Mouse (Mus musculus) megakaryocyte, embryonic 14.5 days (primary cell): Measurements from ENCODE around the gene Rac2.

Experiments used
- FLI1 ChIP-seq: IDR thresholded peaks from 2 replicates; pipeline ENCODE4 v1.6.1; 2012; ENCODE audit warnings: low read length, inconsistent platforms, mixed read lengths
- GATA1 ChIP-seq: IDR thresholded peaks from 3 replicates; pipeline ENCODE4 v1.6.1; 2012; ENCODE audit warnings: mixed read lengths, low read length, inconsistent platforms, borderline replicate concordance

DNA sequence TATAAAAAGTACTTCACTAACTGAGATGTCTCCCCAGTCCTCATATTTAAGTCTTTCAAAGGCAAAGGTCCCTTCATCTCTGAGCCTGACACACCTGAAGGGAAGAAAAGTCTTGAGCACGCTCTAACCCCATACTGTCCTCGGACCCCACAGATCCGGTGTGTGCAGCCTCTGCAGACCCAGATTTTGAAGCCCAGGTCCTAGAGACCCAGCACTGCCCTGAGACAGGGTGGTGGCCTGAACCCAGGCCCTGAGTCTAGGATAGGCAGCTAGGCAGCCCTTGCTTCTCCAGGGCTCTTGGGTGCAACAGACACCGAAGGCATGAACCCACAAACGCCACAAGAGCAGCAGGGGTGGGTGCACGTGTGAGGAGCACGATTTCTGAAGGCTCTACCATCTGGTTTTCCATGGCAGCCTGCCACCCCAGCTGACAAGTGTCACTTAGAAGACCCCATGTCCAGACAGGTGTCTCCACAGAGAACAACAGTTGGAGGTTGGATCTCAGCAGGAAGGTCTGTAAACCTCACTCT is 21.4 kb upstream of the Rac2 start:
- TF ChIP-seq GATA1 (no peak), FLI1 (no peak)
